Mouse (Mus musculus): ENCODE measurements at regions not wholly inside any gene's neighbourhood (a gene's known extent, or its start where the extent isn't known, plus 50 kb on each side); places are given as distances from the start of the nearest gene placed in this dataset.

GRCm38 (mm10) chr14:123219590-123219989 is 235.8 kb upstream of the Tmtc4 start:
- no peak for DNase-seq (ENCODE audit: low spot score)

- no peak for DNase-seq (ENCODE audit: low spot score)
Observed at GRCm38 (mm10) chr14:123210241-123210640, 226.4 kb upstream of the Tmtc4 start.

- no peak for DNase-seq (ENCODE audit: low spot score)
Observed at GRCm38 (mm10) chr14:123202848-123203247, 219.0 kb upstream of the Tmtc4 start.

GRCm38 (mm10) chr14:123202313-123202712 is 218.5 kb upstream of the Tmtc4 start:
- DNase-seq (ENCODE audit: low spot score): no peak

- DNase-seq (ENCODE audit: low spot score): peak; percentile 32
Observed at GRCm38 (mm10) chr14:123201426-123202274, 217.8 kb upstream of the Tmtc4 start.

- no peak for DNase-seq (ENCODE audit: low spot score)
Observed at GRCm38 (mm10) chr14:123199111-123199510, 215.3 kb upstream of the Tmtc4 start.

GRCm38 (mm10) chr14:123192574-123192973 is 208.7 kb upstream of the Tmtc4 start:
- DNase-seq (ENCODE audit: low spot score): no peak

- DNase-seq (ENCODE audit: low spot score): no peak
Observed at GRCm38 (mm10) chr14:123190729-123191128, 206.9 kb upstream of the Tmtc4 start.

GRCm38 (mm10) chr14:123187270-123188058 is 203.6 kb upstream of the Tmtc4 start:
- DNase-seq (ENCODE audit: low spot score): no peak

GRCm38 (mm10) chr14:123173183-123173582 is 189.3 kb upstream of the Tmtc4 start:
- no peak for DNase-seq (ENCODE audit: low spot score)

GRCm38 (mm10) chr14:123171865-123172264 is 188.0 kb upstream of the Tmtc4 start:
- no peak for DNase-seq (ENCODE audit: low spot score)

- DNase-seq (ENCODE audit: low spot score): no peak
Observed at GRCm38 (mm10) chr14:123163842-123164241, 180.0 kb upstream of the Tmtc4 start.

GRCm38 (mm10) chr14:123143489-123144046 is 159.7 kb upstream of the Tmtc4 start:
- DNase-seq (ENCODE audit: low spot score): no peak

- no peak for DNase-seq (ENCODE audit: low spot score)
Observed at GRCm38 (mm10) chr14:123138743-123139705, 155.2 kb upstream of the Tmtc4 start.

GRCm38 (mm10) chr14:123133979-123134378 is 150.1 kb upstream of the Tmtc4 start:
- no peak for DNase-seq (ENCODE audit: low spot score)

- DNase-seq (ENCODE audit: low spot score): no peak
Observed at GRCm38 (mm10) chr14:123120361-123120760, 136.5 kb upstream of the Tmtc4 start.

- DNase-seq (ENCODE audit: low spot score): no peak
Observed at GRCm38 (mm10) chr14:123116337-123116736, 132.5 kb upstream of the Tmtc4 start.

- no peak for DNase-seq (ENCODE audit: low spot score)
Observed at GRCm38 (mm10) chr14:123110533-123110932, 126.7 kb upstream of the Tmtc4 start.

GRCm38 (mm10) chr14:123100371-123100770 is 116.5 kb upstream of the Tmtc4 start:
- no peak for DNase-seq (ENCODE audit: low spot score)

- no peak for DNase-seq (ENCODE audit: low spot score)
Observed at GRCm38 (mm10) chr14:123096086-123096485, 112.3 kb upstream of the Tmtc4 start.

- no peak for DNase-seq (ENCODE audit: low spot score)
Observed at GRCm38 (mm10) chr14:123082065-123082464, 98.2 kb upstream of the Tmtc4 start.
